Mouse (Mus musculus): Measurements from ENCODE around the gene Creld2.

The Creld2 gene

DNA sequence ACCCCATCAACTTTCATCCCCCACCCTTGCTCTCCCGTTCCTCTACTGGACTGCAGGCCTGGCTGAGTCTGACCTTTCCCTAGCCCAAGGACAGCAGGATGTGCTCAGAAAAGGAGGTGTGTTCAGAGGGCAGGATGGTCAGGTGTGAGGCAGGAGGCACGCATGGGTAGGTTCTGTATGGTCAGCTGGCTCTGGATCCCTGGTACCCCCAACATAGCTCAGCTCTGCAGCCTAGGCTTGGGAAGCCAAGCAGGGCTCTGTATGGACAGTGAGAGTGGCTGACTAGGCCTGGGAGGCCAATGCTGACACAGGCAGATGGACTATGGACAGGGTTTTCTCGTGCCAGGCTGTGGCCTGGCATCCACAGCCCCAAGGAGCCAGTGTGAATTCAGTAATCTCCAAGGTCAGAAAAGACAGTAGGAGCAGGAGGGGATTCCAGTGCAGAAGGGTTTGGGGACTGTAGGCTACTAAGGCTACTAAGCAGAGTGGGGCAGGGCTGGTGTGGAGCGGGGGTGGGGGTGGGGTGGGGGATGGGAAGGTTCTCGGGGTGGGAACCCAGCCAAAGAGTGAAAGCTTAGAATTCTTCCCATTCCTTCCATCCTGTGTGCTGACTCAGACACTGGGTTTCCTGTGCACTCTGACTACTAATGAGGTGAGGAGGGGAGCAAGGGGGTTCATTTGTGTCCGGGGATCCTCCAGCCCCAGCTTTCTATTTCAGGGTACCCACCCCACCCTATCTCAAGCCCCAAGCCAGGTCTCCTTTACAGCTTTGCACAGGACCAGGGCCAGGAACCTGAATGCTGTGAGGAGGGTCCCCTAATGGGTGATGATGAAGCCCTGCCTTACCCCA lies 34.9 kb downstream of the Creld2 start:
- DNase-seq, result peak; percentile 61 to 62

DNA sequence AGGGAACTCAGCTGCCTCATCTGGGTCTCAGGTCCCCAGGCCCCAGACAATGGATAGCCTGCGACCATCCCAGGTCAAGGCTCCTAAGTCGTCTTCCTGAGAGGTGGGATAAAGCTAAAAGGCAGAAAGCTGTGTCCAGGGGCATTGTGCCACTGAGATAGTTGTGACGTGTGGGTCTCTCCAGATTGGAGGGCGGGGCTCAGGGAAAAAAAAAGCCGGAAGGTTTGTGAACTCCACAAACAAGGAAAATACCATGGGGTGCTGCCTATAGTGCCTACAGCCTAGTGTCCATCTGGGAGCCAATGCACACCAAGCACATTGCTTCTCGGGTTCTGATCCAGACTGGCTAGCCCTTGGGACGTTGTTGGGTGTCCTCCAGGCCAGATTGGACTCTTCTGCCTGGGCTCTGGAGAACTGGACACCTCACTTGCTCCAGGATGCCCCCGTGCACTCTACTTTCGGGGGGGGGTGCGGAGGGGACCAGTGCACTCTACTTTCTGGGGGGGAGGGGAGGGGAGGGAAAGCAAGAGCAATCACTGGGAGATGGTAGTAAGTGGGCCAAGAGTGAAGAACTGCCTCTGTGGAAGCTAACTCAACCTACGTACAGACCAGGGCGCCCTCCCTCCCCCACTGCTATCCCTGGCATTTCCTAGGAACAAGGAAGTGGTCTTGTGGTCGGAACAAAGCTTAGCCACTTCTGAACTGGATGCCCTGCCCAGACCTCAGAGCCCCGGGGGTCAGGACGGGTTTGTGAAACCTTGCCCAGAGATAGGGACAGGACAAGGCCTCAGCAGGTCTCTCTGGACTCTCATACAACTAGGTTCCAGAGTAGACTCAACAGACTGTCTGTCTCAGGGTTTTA lies 35.8 kb downstream of the Creld2 start:
- DNase-seq, result peak in 1 of 2 experiments; percentile 16

DNA sequence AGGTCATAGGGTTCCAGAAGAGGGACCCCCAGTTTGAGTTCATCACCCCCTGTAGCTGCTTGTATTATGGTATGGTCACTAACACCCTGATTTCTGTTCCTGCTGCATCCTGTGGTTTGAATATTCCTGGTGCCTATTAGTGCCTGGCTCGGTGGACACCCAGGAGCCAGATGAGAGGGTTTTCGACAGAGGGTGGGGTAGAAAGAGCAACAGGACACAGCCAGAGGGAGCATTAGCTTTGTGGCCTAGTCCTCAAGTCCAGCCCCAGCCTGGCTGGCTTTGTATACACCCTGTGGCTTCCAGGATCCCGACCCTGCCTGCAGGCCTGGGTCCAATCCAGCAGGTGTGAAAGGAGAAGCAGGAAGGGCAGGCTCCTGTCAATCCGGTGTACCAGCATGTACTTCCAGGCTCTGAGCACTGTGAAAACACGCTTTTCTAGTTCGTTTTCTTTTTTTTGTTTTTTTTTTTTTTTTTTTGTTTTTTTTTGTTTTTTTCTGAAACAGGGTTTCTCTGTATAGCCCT lies 36.5 kb downstream of the Creld2 start:
- peak in 1 of 2 experiments; percentile 17 for DNase-seq

DNA sequence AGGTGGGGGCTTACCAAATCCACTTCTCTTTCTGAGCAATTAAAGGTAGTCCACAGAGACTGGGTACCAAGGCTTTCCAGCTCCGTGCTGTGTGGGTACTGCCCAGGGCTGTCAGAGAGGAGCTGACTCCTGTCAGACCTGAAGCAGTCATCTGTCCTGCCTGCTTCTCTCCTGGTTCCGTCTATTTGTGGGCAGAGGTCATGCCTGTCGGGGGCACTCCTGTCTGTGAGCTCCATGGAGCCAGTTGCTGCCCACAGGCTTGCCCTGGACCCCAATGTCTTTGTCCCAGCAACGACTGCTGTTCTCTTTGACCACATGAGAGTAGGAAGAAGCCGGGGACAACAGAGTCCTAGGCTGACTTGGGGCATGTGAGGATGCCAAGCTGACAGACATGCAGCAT lies 37.2 kb downstream of the Creld2 start:
- no peak for DNase-seq

DNA sequence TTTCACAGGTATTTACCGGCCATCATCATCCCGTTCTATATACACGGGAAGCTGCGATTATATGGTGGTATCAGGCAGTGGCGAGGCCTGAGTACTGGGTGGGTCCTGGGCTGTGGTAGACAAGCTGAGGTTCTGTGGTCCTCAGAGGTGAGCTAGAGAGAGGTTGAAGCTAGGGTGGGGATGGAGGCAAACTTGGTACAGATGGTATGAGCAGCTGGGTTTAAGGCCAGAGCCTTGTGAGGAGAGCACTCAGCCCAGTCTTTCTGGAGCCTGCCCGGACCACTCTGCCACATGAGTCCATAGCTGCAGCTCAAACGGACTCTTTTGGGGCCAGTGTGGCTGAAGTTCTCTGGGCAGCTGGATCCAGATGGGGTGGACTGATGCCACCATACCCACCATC lies 37.9 kb downstream of the Creld2 start:
- DNase-seq, result no peak

DNA sequence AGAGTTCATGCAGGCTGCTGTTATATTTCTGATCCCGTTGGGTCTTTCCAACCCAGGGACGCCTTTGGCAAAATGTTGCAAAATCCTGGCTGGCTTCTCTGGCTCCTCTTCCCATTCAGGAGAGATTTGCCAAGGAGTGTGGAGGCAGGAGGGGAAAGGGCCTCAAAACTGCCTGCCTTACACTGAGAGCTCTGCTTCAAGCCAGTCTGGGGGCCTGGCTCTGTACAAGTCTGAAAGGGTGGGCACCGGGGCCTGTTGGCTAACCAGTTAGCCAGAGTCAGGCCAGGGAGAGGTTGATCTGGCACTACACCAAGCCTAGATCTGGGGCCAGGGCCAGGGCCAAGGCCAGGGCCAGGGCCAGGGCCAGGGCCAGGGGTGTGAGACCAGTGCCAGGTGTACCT lies 38.7 kb downstream of the Creld2 start:
- DNase-seq, result peak; percentile 68 to 73

DNA sequence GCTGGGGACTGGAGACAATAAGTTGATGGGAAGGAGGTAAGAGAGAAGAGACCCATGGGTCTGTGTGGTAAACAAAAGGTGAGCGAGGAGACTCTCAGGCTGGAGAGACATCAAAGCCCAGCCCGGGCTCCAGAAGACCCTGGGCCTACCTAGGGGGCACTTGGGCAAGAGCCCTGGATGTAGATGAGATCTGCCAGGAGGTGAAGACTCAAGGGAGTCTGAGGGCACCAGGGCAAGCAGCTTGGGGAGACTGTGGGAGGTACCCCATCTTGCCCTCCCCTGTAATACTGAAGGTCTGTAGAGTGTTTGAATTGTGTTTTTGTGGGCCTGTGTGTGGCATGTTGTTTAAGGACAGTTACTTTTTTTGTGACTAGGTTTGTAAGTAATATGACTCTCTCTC lies 39.3 kb downstream of the Creld2 start:
- no peak for DNase-seq

DNA sequence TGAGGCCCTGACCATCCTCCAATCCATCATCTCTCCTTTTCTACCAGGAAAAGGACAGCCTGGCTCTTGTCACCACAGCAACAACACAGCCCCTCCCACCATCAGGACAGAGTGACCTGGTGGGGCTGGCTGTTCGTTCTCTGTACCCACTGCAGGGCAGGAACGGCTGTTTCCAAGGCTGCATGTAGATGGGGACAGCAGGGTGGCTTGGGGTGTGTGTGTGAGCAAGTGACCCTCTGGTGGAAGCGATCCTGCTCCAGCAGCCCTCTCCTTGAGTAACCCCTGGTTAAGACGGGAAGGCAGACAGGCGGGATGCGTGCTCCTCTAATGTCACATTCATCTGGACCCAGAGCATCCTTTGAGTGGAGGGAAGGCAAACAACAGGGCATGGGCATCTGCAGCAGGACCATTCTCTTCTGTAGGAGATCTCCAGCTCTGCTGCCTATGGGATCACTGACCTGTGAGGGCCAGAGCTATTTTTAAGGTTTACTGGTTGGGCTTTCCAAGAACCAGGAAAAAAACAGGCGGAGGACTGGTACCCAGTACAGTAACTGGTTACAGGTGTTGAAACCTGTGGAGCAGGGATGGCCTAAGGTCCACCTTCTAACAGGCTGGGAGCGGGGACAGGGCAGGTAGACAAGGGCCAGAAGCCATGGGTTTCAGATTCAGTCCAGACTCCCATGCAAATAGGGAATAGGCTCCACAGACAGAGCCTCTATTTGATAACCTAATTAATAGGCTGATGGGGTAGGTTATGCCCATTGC lies 39.9 kb downstream of the Creld2 start:
- DNase-seq, result peak in 1 of 2 experiments; percentile 34

DNA sequence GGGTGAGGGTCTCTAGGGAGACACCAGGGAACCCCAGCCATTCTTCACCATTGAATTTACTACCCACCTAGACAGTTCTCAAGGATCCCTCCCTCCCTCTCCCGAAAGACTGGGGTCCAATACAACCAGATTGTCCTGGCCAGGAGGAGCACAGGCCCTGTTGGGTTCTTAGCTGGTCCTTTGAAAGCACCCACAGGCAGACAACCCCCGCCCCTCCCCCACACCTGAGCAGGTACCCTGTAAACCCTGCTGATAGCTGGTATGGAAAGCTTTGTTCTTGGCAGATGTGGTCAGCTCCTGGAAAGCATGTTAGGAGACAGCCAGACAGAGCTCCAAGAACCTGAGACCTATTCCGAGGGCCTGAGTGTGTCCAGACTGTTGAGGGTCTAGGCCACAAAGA lies 41.3 kb downstream of the Creld2 start:
- DNase-seq, result peak; percentile 39 to 42

DNA sequence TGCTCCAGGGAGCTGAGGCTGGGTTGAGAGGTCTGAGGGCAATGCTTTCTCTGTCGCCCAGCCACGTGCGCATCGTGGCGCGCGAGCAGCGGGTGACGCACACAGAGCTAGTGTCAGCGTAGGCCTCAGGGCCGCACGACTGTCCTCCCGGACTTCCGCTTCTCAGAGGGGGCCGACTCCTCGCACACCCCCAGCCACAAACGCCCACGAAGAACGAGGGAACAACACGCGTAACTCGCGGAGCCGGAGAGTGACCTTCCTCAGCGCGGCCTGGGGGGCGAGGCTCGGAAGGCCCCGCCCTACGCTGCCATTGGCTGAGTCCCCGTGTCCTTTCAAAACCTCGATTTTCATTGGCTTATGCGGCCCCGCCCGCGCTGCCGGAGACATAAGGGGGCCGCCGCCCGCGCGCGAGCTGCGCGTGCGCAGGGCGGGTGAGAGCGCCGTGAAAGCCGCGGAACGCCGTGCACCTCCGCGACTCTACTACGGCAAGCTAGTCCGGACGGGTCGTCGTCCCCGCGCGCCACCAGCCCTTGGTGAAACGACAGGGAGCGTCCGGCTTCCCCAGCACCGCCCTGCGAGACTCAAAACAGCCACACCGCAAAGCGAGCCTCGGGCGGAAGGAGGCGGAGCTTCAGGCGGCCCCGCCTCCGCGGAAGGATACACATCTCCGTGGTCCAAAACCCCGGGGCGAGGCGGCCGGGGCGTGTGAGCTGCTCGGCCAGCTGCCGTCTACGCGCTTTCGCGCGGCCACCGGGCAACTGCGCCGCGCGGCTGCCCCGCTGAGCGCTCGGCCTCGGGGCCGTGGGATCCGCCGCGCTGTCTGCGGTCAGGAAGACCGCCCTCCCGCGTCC lies 42.6 kb downstream of the Creld2 start, which contains the start of gene Pim3:
Gene Pim3 (plus strand): TSS at position 415 of the 851 bp plus-strand sequence.
- peak; percentile 97 to 98 for DNase-seq

DNA sequence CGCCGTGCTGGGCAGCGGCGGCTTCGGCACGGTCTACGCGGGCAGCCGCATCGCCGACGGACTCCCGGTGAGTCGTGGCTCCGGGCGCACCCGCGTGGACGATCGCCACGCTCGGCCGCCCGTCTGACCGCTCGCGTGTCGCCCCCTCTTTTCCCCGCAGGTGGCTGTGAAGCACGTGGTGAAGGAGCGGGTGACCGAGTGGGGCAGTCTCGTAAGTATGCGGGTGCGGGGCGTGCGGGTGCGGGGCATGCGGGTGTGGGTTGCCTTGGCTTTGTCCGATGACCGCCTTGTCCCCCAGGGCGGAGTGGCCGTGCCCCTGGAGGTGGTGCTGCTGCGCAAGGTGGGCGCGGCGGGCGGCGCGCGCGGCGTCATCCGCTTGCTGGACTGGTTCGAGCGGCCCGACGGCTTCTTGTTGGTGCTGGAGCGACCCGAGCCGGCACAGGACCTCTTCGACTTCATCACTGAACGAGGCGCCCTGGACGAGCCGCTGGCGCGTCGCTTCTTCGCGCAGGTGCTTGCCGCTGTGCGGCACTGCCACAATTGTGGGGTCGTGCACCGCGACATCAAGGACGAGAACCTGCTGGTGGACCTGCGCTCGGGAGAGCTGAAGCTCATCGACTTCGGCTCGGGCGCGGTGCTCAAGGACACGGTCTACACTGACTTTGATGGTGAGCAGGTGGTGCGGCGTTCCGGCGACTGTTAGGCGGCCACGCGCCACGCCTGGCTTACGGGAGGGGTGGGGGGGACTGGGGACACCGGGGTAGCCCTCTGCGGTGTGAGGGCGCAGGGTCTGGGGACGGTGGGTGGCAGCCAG lies 43.6 kb downstream of the Creld2 start:
- peak; percentile 53 to 72 for DNase-seq

DNA sequence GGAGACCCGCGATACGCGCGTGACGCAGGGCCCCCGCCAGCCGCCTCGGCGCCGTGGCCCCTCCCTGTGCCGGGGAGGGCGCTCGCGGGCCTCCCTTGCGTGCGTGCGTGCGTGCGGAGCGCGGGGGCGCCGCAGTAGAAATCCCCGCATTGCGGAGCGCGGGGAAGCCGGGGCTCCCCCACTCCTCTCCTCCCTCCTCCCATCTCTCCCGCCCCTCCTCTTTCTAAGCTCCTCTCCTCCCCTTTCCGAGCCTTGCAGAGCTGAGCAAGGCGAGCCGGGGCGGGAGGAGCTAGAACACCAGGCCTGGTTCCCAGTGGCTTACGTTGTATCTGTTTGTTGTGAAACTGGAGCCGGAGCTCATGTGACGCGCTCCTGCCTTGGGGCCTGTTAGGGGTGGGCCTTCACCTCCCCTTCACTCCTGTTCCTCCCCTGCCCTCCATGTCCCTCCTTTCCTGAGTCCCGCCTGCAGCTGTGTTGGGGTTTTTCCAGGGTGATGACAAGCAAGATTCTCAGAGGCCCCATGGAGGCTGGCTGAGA lies 44.3 kb downstream of the Creld2 start:
- peak; percentile 87 to 92 for DNase-seq

DNA sequence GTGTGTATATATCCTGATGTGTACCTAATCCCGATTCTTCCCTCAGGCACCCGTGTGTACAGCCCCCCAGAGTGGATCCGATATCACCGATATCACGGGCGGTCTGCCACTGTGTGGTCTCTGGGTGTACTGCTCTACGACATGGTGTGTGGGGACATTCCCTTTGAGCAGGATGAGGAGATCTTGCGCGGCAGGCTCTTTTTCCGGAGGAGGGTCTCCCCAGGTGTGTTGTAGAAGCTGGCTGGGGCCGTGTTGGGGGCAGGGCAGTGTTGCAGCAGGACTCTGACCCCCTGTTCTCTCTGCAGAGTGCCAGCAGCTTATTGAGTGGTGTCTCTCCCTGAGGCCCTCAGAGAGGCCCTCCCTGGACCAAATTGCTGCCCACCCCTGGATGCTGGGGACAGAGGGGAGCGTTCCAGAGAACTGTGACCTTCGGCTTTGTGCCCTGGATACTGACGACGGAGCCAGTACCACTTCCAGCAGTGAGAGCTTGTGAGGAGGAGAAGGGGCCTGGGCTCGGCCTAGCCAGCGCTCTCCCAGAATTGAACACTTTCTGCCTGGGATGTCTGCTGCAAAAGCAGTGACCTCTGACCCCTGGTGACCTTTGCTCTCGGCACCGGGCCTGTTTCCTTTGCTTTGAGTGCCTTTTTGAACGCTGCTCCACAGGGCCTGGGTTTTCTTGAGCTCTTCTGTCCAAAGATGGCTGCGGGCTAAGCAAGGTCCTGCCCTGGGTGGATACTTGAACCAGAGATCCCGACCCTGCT lies 45.0 kb downstream of the Creld2 start:
- peak; percentile 42 to 51 for DNase-seq

DNA sequence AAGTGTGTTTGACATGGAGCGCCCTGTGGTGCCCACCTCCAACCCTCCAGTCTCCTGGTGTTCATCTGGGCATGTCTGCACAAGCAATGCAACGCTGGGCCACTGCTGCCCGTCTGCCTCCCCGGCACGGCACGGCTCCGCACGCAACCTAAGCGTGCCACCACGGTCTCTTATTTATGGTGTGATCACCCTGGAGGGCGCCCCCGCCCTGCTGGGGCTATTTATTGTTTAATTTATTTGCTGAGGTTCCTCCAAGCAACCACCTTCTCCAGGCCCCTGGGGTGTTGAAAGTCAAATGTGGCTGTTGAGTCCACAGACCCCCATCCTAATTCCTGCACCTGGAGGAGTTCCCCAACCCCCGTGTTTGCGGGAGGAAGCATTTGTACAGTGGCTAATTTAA lies 45.6 kb downstream of the Creld2 start:
- peak in 1 of 2 experiments; percentile 44 for DNase-seq

DNA sequence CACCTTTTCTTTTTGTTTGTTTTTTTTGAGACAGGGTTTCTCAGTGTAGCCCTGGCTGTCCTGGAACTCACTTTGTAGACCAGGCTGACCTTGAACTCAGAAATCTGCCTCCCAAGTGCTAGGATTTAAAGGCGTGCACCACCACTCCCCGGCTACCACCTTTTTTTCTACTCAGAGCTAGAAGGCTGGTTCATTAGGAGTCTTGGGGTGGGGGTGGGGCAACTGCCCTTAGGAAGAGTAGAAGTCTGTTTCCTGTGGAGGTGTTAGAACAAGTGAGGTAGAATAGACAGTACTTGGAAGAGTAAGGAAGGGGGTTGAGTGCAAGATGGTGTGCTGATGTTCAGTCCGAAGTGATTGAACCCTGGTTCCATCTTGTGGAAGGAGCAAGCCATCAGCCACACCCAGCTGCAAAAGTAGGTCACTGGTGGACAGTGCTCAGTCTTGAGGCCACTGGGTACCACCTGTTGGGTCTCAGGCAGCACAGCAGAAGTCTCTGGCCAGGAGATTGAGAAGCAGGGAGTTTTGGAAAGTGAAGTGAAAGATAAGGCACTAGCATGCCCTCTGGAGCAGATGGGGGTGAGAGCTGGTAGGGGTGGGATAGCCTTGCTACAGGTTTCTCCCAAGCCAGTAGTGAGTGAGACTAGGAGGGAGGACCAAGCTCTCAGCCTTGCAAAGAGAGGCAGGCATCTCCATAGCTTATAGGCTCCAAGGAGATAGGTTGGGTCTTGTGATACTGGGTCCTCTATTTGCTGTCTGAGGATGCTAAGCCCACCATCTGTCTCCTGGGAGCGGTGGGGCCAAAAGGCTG lies 46.6 kb downstream of the Creld2 start:
- DNase-seq, result peak in 1 of 2 experiments; percentile 26

DNA sequence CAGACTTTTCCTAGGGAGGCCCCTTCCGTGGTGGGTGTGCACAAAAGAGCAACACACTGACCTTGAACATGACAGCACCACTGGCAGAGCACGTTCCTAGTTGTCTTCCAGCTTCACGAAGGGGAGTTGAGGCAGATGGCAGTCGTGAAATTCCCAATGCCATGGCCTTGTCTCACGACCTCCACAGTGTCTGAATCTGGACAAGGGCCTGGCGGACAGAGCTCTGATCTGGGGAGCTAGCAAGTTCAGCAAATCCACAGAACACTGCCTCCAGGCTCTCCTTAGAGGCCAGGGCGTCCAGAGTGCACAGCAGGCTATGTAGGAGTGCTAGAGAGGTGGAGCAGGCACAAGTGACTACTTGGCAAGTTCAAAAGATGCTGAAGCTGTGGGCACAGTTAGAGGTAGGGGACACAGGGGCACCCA lies 47.5 kb downstream of the Creld2 start:
- DNase-seq, result peak in 1 of 2 experiments; percentile 29

DNA sequence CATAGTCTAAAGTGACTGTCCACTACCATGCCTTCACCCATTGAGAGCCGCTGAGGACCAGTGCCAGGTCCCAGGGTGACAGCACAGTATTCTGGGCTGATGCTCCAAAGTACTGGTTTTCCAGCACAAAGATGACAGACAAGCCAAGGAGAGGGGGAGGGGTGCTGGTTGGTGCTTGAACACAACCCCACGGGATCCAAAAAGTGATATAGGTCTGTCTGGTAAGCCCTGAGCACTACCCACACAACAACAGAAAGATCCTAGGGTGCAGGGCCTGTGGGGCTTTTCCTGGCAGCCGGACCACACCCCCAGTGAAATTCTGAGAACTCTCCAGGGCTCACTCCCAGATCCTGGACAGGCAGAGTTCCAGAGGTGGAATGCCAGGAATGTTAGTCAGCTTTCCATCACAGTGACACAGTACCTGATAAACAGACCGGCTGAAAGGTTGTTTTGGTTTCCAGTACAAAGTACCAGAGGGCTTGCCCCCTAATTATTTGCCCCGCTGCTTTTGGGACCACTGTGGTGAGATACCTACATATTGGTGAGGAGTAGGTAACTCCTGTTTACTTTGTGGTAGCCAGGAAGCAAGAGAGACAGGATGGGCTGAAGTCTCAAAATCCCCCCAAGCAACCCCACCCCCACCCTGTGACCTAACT lies 48.0 kb downstream of the Creld2 start:
- DNase-seq, result no peak
